Mouse (Mus musculus) midbrain, embryonic 10.5 days (tissue): ENCODE measurements around the gene Islr. TPM values are rescaled to one million over a fixed set of nuclear protein-coding genes. Genes with fewer than 3 reads are reported as not detected.

ENCODE experiments used
- DNase-seq: peaks from one replicate; pipeline ENCODE4 v3.0.0-alpha.2; 2017; ENCODE audit warnings: low spot score
- H3K27ac ChIP-seq: fragments of 300-500 bp; sonication (generic); replicated peaks from 2 replicates; pipeline ENCODE4 v1.5.1; 2016; ENCODE audit warnings: mild to moderate bottlenecking
- H3K27me3 ChIP-seq: fragments of 300-500 bp; sonication (generic); 2 replicates; pipeline ENCODE4 v1.6.1; 2016; ENCODE audit warnings: low read depth, mild to moderate bottlenecking; ENCODE audit not compliant: poor library complexity, severe bottlenecking
- H3K36me3 ChIP-seq: fragments of 300-500 bp; sonication (generic); 2 replicates; pipeline ENCODE4 v1.6.1; 2016; ENCODE audit warnings: mild to moderate bottlenecking, moderate library complexity
- H3K4me1 ChIP-seq: fragments of 300-500 bp; sonication (generic); 2 replicates; pipeline ENCODE4 v1.6.1; 2016
- H3K4me3 ChIP-seq: fragments of 300-500 bp; sonication (generic); 2 replicates; pipeline ENCODE4 v1.5.1; 2016; ENCODE audit warnings: mild to moderate bottlenecking, moderate library complexity
- H3K9me3 ChIP-seq: fragments of 300-500 bp; sonication (generic); replicated peaks from 2 replicates; pipeline ENCODE4 v1.6.1; 2016; ENCODE audit warnings: mild to moderate bottlenecking
- WGBS: fragments of 180-500 bp; shearing (Covaris S2); methylation state at CpG from one replicate; pipeline ENCODE4 v1.1.7; 2016; 5-methylcytosine and 5-hydroxymethylcytosine counted together
- polyA plus RNA-seq: library from polyadenylated mRNA; unstranded; fragments of >200 nt; fragmentation: Nextera tagmentation; extraction: Ambion mirVana; gene quantifications from 2 replicates; pipeline ENCODE4 v1.2.1, GENCODE M21; 2016

The Islr gene
- polyA plus RNA-seq, 1 experiment from 2014 or later, result 7.4 TPM

DNA sequence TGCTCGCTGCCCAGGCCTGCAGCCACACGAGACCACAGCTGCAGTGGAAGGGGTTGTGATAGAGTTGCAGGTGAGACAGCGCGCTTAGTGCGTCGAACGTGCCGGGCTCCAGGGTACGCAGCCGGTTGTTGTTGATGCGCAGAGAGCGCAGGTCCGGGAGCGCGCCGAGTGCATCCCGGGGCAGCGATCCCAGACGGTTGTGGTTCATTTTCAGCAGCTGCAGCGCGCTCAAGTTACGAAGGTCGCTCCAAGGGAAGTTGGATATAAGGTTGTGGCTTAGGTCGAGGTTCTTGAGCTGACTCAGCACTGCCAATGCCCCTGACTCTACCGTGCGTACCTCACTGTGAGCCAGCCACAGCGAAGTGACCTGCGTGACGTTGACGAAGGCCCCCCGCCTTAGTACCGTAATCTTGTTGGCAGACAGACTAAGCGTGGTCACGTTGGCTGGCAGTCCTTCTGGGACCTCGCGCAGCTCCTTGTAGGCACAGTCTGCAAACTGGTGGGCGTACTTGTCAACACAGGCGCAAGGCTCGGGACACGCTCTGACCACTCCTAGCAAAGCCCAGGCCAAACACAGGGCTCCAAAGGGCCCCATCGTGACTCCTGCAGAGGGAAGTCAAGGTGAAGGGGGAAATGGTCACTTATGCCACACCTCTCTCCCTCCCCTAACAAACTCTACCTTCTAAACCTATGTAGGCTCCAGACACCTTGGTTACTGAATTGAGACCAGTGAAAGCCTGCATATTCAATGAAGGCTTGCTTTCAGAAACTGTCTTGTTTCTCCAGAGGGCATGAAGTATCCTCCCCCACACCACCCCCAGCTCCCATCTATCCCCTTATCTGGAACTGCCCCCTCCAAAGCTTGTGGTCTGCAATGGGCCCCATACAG is 4.5 kb downstream of the Islr start:
- peak; percentile 46 for DNase-seq
- no peaks in the 10 kb centered on the region for H3K9me3 ChIP-seq
- peak overlapping the region; percentile 74 for H3K27ac ChIP-seq
- H3K4me3 ChIP-seq, result peak overlapping the region; percentile 53
- under 1% methylated on average over 41 of the region's 41 CpGs for WGBS
- H3K27me3 ChIP-seq, result peaks cover 100% of the 10 kb centered on the region
- no peaks in the 10 kb centered on the region for H3K36me3 ChIP-seq
- peaks cover 91% of the 10 kb centered on the region for H3K4me1 ChIP-seq

- H3K27me3 ChIP-seq, result peaks cover 100% of the 10 kb centered on the region
- H3K36me3 ChIP-seq, result no peaks in the 10 kb centered on the region
- WGBS, result under 1% methylated on average over 38 of the region's 38 CpGs
- H3K4me1 ChIP-seq, result peaks cover 83% of the 10 kb centered on the region
- H3K27ac ChIP-seq, result peak overlapping the region; percentile 50
- no peak for DNase-seq
- H3K9me3 ChIP-seq, result no peaks in the 10 kb centered on the region
- peak overlapping the region; percentile 53 for H3K4me3 ChIP-seq
Measured at GRCm38 (mm10) chr9:58198801-58199371, 5.2 kb downstream of the Islr start.

- H3K4me1 ChIP-seq, result peaks cover 75% of the 10 kb centered on the region
- H3K27ac ChIP-seq, result peak overlapping the region; percentile 50
- WGBS, result under 1% methylated on average over 58 of the region's 58 CpGs
- no peaks in the 10 kb centered on the region for H3K9me3 ChIP-seq
- peaks cover 100% of the 10 kb centered on the region for H3K27me3 ChIP-seq
- peak overlapping the region; percentile 53 for H3K4me3 ChIP-seq
- no peaks in the 10 kb centered on the region for H3K36me3 ChIP-seq
- DNase-seq, result peak; percentile 65
Measured at GRCm38 (mm10) chr9:58197781-58198701, 6.1 kb downstream of the Islr start.

GRCm38 (mm10) chr9:58196610-58197567 is 7.2 kb downstream of the Islr start:
- peaks cover 63% of the 10 kb centered on the region for H3K4me1 ChIP-seq
- peak; percentile 23 for DNase-seq
- WGBS, result 1% methylated on average over 46 of the region's 46 CpGs

DNA sequence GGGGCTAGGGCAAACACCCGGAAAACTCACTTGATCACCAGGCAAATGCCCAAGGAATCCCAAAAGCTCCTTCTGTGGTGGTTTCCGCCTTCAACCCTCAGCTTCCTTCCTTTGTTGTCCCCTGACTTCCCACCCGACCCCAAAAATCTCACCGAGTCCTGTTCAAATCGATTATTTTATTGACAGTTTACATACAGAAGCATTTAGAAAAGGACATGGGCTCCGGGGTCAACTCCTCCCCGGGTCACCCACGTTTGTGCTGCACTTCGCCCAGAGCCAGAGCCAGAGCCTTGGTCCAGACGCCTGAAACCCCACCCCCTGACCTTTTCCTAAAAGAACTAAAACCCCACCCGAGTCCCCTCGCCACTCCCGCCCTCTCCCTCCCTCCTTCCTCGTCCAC is 8.0 kb downstream of the Islr start:
- H3K4me1 ChIP-seq, result peaks cover 56% of the 10 kb centered on the region
- peak; percentile 29 for DNase-seq
- H3K9me3 ChIP-seq, result no peaks in the 10 kb centered on the region
- peak overlapping the region; percentile 61 for H3K27ac ChIP-seq
- WGBS, result under 1% methylated on average over 14 of the region's 14 CpGs
- peaks cover 83% of the 10 kb centered on the region for H3K27me3 ChIP-seq
- H3K4me3 ChIP-seq, result peak overlapping the region; percentile 53
- no peaks in the 10 kb centered on the region for H3K36me3 ChIP-seq

More at GRCm38 (mm10) chr9:58196610-58197567, 7.2 kb downstream of the Islr start:
- no peaks in the 10 kb centered on the region for H3K36me3 ChIP-seq
- H3K4me3 ChIP-seq, result peak overlapping the region; percentile 53
- no peaks in the 10 kb centered on the region for H3K9me3 ChIP-seq
- H3K27ac ChIP-seq, result peak overlapping the region; percentile 61
- H3K27me3 ChIP-seq, result peaks cover 90% of the 10 kb centered on the region

DNA sequence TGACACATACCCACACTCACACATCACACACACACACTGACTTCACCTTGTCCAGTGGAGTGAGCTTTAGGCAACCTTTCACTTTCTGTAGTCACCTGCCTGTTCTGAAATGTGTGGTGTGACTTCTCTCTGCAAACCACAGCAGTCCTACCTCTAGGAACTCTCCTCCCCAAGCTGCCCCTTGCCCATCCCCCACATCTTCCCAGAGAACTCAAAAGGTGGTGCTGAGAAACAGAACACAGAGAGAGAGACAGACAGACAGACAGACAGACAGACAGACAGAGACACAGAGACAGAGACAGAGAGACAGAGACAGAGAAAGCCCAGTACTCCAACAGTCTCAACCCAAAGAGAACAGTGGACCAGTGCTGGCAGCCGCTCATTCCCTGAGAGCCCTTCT is 8.4 kb downstream of the Islr start:
- H3K4me1 ChIP-seq, result peaks cover 53% of the 10 kb centered on the region
- no peak for DNase-seq
- H3K36me3 ChIP-seq, result no peaks in the 10 kb centered on the region
- peak overlapping the region; percentile 61; the same call in 1 of the 2 replicates for H3K27ac ChIP-seq
- 4% methylated on average over 1 of the region's 1 CpGs for WGBS
- H3K27me3 ChIP-seq, result peaks cover 79% of the 10 kb centered on the region
- peak overlapping the region; percentile 53 for H3K4me3 ChIP-seq
- no peaks in the 10 kb centered on the region for H3K9me3 ChIP-seq

- peaks cover 44% of the 10 kb centered on the region for H3K4me1 ChIP-seq
- no peak overlapping the region for H3K4me3 ChIP-seq
- no peaks in the 10 kb centered on the region for H3K36me3 ChIP-seq
- H3K27ac ChIP-seq, result no peak overlapping the region
- DNase-seq, result no peak
- WGBS, result 64% methylated on average over 9 of the region's 9 CpGs
- peaks cover 70% of the 10 kb centered on the region for H3K27me3 ChIP-seq
- no peaks in the 10 kb centered on the region for H3K9me3 ChIP-seq
Measured at GRCm38 (mm10) chr9:58194222-58194621, 9.9 kb downstream of the Islr start.

DNA sequence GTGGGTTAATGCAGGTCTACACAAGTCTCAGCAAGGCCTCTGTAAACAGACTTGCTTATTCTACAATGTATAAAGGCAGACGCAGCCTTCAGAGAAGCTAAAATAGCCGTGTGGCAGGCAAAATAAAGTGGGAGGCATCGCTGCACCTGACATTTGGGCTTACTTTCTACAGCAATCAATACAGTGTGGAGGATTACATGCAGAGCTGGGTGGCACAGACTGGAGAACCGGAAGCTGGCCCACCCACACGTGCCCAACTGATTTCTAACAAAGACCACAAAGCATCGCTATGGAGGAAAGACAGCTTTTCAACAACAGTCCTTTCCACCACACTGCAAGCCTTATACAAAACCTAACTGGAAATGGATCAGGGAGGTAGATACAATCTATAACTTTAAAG is 19.6 kb downstream of the Islr start:
- peaks cover 6% of the 10 kb centered on the region; the same call in 1 of the 2 replicates for H3K4me1 ChIP-seq
- no peak overlapping the region for H3K27ac ChIP-seq
- H3K27me3 ChIP-seq, result 0 out of 2 replicates have a peak, but pooled peaks cover 4% of the 10 kb centered on the region
- DNase-seq, result no peak
- H3K9me3 ChIP-seq, result no peaks in the 10 kb centered on the region
- 80% methylated on average over 6 of the region's 6 CpGs for WGBS
- H3K4me3 ChIP-seq, result no peak overlapping the region
- H3K36me3 ChIP-seq, result no peaks in the 10 kb centered on the region

DNA sequence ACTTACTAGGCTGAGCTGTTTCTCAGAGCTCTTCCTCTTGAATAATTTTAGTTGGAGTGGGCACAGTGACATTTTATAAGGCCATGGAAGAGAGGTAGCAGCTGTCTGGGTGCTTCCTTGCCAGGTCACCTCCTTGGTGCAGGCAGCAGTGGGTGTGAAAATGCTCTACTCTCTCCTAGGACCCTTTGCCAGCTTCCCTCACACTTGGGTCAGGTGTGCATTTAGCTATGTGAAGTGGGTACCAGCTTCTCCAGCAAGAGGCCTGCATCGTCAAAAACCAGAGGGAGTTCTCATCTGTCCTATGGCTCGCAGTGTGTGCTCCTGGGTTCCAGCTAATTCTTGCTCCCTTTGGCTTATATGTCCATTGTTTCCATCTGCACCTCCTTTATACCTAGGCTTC is 24.7 kb downstream of the Islr start:
- Histone ChIP-seq H3K27me3 (no peaks in the 10 kb centered on the region), H3K9me3 (no peaks in the 10 kb centered on the region), H3K4me1 (peaks cover 20% of the 10 kb centered on the region), H3K36me3 (no peaks in the 10 kb centered on the region), H3K27ac (no peak overlapping the region), H3K4me3 (no peak overlapping the region)
- DNase-seq, result peak; percentile 8
- WGBS, result 87% methylated on average over 2 of the region's 2 CpGs

GRCm38 (mm10) chr9:58177165-58177564 is 26.9 kb downstream of the Islr start:
- Histone ChIP-seq H3K9me3 (no peaks in the 10 kb centered on the region), H3K4me3 (no peak overlapping the region), H3K4me1 (peaks cover 19% of the 10 kb centered on the region), H3K36me3 (no peaks in the 10 kb centered on the region), H3K27me3 (no peaks in the 10 kb centered on the region), H3K27ac (no peak overlapping the region)
- DNase-seq, result peak; percentile 3
- 72% methylated on average over 4 of the region's 4 CpGs for WGBS

DNA sequence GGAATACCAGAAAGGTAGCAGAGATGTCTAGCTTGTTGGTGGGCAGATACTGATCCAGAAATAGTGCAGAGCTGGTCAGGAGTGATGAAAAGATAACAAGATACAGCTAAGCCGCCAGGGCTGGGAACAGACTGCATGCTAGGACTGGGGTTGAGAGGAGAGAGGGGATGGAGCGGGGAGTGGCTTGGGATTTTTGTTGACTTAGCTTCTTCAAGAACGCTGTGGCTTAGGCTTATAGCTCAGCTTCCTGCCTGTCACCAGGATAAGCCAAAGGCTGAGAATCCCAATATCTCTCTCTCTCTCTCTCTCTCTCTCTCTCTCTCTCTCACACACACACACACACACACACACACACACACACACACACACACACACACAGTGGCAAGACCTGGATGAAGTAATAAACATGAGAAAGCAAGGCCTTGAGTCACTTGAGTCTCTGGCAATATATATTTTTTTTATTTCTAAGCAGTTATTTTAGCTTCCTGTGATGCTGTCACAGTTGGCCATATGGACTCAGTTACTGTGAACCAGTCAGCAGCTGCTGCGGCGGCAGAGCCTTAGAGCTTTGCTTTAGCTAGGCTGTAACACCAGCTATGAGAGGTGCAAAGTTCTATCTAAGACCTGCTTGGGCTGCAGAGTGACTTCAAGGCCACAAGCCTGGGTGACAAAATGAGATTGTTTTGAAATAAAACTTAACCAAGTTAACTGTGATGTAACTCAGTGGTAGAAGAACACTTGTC is 28.2 kb downstream of the Islr start:
- Histone ChIP-seq H3K4me1 (peaks cover 19% of the 10 kb centered on the region), H3K27me3 (no peaks in the 10 kb centered on the region), H3K27ac (no peak overlapping the region), H3K36me3 (no peaks in the 10 kb centered on the region), H3K9me3 (no peaks in the 10 kb centered on the region), H3K4me3 (no peak overlapping the region)
- 37% methylated on average over 5 of the region's 5 CpGs for WGBS
- peak; percentile 16 for DNase-seq
